Mouse (Mus musculus): ENCODE results near the gene Zfp874a.
A peak's percentile ranks its signal among the peaks of the same experiment; 100 is the strongest.
"Not testable (repeated sequence)": the region's sequence is repeated elsewhere in the genome, so short reads cannot be mapped to it uniquely, and the experiment has no call there.

Gene Zfp874a

GRCm38 (mm10) chr13:67451172-67452020 is at the start of gene Zfp874a:
Gene Zfp874a, minus strand, starts transcription at chr13:67451624.
- peak; percentile 77 to 83 for DNase-seq (ENCODE audit: low read depth in 2 of 2, low spot score in 2 of 2)

GRCm38 (mm10) chr13:67500908-67501307 is 49.5 kb upstream of the Zfp874a start:
- no peak for DNase-seq (ENCODE audit: low read depth in 2 of 2, low spot score in 2 of 2)

- peak; percentile 67 to 70 for DNase-seq (ENCODE audit: low read depth in 2 of 2, low spot score in 2 of 2)
These were observed 48.8 kb upstream of the Zfp874a start, which contains the start of gene Zfp58 for GRCm38 (mm10) chr13:67500084-67500719. Gene Zfp58, minus strand, starts transcription at chr13:67500555.

- DNase-seq (ENCODE audit: low read depth in 2 of 2, low spot score in 2 of 2), result no peak
These were observed 44.2 kb upstream of the Zfp874a start for GRCm38 (mm10) chr13:67495631-67496030.

GRCm38 (mm10) chr13:67484424-67484811 is 33.0 kb upstream of the Zfp874a start:
- no peak for DNase-seq (ENCODE audit: low read depth in 2 of 2, low spot score in 2 of 2)

- peak; percentile 80 to 88 for DNase-seq (ENCODE audit: low read depth in 2 of 2, low spot score in 2 of 2)
These were observed 32.4 kb upstream of the Zfp874a start, which contains the start of gene Zfp874b for GRCm38 (mm10) chr13:67483625-67484423. Gene Zfp874b, minus strand, starts transcription at chr13:67484258.

GRCm38 (mm10) chr13:67481528-67481927 is 30.1 kb upstream of the Zfp874a start:
- DNase-seq (ENCODE audit: low read depth in 2 of 2, low spot score in 2 of 2), result no peak

GRCm38 (mm10) chr13:67469274-67469673 is 17.9 kb upstream of the Zfp874a start:
- no peak for DNase-seq (ENCODE audit: low read depth in 2 of 2, low spot score in 2 of 2)

- DNase-seq (ENCODE audit: low read depth in 2 of 2, low spot score in 2 of 2), result not testable (repeated sequence)
These were observed 12.2 kb upstream of the Zfp874a start for GRCm38 (mm10) chr13:67463506-67464185.

- DNase-seq (ENCODE audit: low read depth in 2 of 2, low spot score in 2 of 2), result no peak
These were observed 541 bp upstream of the Zfp874a start for GRCm38 (mm10) chr13:67452021-67452309.

- not testable (repeated sequence) for DNase-seq (ENCODE audit: low read depth in 2 of 2, low spot score in 2 of 2)
These were observed 14.3 kb downstream of the Zfp874a start for GRCm38 (mm10) chr13:67437095-67437494.

GRCm38 (mm10) chr13:67428116-67428515 is 23.3 kb downstream of the Zfp874a start:
- no peak for DNase-seq (ENCODE audit: low read depth in 2 of 2, low spot score in 2 of 2)

GRCm38 (mm10) chr13:67425699-67426098 is 25.7 kb downstream of the Zfp874a start:
- not testable (repeated sequence) for DNase-seq (ENCODE audit: low read depth in 2 of 2, low spot score in 2 of 2)

GRCm38 (mm10) chr13:67422532-67422931 is 28.9 kb downstream of the Zfp874a start:
- DNase-seq (ENCODE audit: low read depth in 2 of 2, low spot score in 2 of 2), result not testable (repeated sequence)

- DNase-seq (ENCODE audit: low read depth in 2 of 2, low spot score in 2 of 2), result peak; percentile 25 to 28
These were observed 30.1 kb downstream of the Zfp874a start, which contains the start of gene Zfp459 for GRCm38 (mm10) chr13:67421207-67421857. Gene Zfp459, minus strand, starts transcription at chr13:67421418.

- DNase-seq (ENCODE audit: low read depth in 2 of 2, low spot score in 2 of 2), result no peak
These were observed 30.7 kb downstream of the Zfp874a start for GRCm38 (mm10) chr13:67420558-67421206.

GRCm38 (mm10) chr13:67416811-67417210 is 34.6 kb downstream of the Zfp874a start:
- DNase-seq (ENCODE audit: low read depth in 2 of 2, low spot score in 2 of 2), result no peak

GRCm38 (mm10) chr13:67415759-67416158 is 35.7 kb downstream of the Zfp874a start:
- no peak for DNase-seq (ENCODE audit: low read depth in 2 of 2, low spot score in 2 of 2)

GRCm38 (mm10) chr13:67413634-67414033 is 37.8 kb downstream of the Zfp874a start:
- DNase-seq (ENCODE audit: low read depth in 2 of 2, low spot score in 2 of 2), result not testable (repeated sequence)

Data from CD8-positive naive resting alpha-beta T cell, adult 2 months (primary cell).